Mouse (Mus musculus) urinary bladder, postnatal 36 days (tissue): Measurements from ENCODE around the gene Ap1b1.
A peak's percentile ranks its signal among the peaks of the same experiment; 100 is the strongest.

Experiments
- DNase-seq, 2 experiments: peaks; one replicate each; pipeline ENCODE4 v3.0.0; 2022; ENCODE audit warnings: low spot score in 2 of 2, mixed read lengths in 1 of 2

Gene Ap1b1

GRCm38 (mm10) chr11:4986695-4987486 is at the start of gene Ap1b1:
TSS of gene Ap1b1 (plus strand) at chr11:4986824.
- DNase-seq, result peak; percentile 87 to 92

- no peak for DNase-seq
Measured at GRCm38 (mm10) chr11:4946530-4946929, 40.1 kb upstream of the Ap1b1 start.

- DNase-seq, result peak; percentile 13 to 28
Measured at GRCm38 (mm10) chr11:4946947-4947812, 39.4 kb upstream of the Ap1b1 start.

GRCm38 (mm10) chr11:4947813-4948174 is 38.8 kb upstream of the Ap1b1 start, which contains the start of gene Nefh:
TSS of gene Nefh (minus strand) at chr11:4948064.
- DNase-seq, result no peak

- DNase-seq, result no peak
Measured at GRCm38 (mm10) chr11:4948792-4949191, 37.8 kb upstream of the Ap1b1 start.

GRCm38 (mm10) chr11:4949256-4950044 is 37.2 kb upstream of the Ap1b1 start:
- DNase-seq, result peak in 1 of 2 experiments; percentile 6

GRCm38 (mm10) chr11:4953401-4953800 is 33.2 kb upstream of the Ap1b1 start:
- DNase-seq, result no peak

GRCm38 (mm10) chr11:4953918-4954317 is 32.7 kb upstream of the Ap1b1 start:
- peak in 1 of 2 experiments; percentile 14 for DNase-seq

- DNase-seq, result no peak
Measured at GRCm38 (mm10) chr11:4963099-4963808, 23.4 kb upstream of the Ap1b1 start.

- no peak for DNase-seq
Measured at GRCm38 (mm10) chr11:4966325-4966724, 20.3 kb upstream of the Ap1b1 start.

GRCm38 (mm10) chr11:4966888-4967287 is 19.7 kb upstream of the Ap1b1 start:
- DNase-seq, result no peak

- DNase-seq, result no peak
Measured at GRCm38 (mm10) chr11:4967549-4967948, 19.1 kb upstream of the Ap1b1 start.

GRCm38 (mm10) chr11:4968376-4968775 is 18.2 kb upstream of the Ap1b1 start:
- DNase-seq, result no peak

- DNase-seq, result peak; percentile 26 to 52
Measured at GRCm38 (mm10) chr11:4972967-4973870, 13.4 kb upstream of the Ap1b1 start.

- DNase-seq, result no peak
Measured at GRCm38 (mm10) chr11:4973871-4974256, 12.8 kb upstream of the Ap1b1 start.

- DNase-seq, result no peak
Measured at GRCm38 (mm10) chr11:4974376-4975122, 12.1 kb upstream of the Ap1b1 start.

- peak; percentile 36 to 65 for DNase-seq
Measured at GRCm38 (mm10) chr11:4975623-4976022, 11.0 kb upstream of the Ap1b1 start.

GRCm38 (mm10) chr11:4983010-4983409 is 3.6 kb upstream of the Ap1b1 start:
- DNase-seq, result no peak

GRCm38 (mm10) chr11:4983538-4983937 is 3.1 kb upstream of the Ap1b1 start:
- no peak for DNase-seq
